Comparison of ENCODE assay signal across 8 mouse cellular contexts in genomic region chr16:95825723-95826122, GRCm38 (mm10).
A peak's percentile ranks its signal among the peaks of the same experiment; 100 is the strongest.
DNase-seq lines count a peak whose midpoint lies in the region; ATAC-seq and TF ChIP-seq lines count a peak whose summit lies in the region.

No protein-coding gene starts in this region.

- peak; percentile 28; the same call in 1 of the 2 replicates for ATAC-seq in heart, embryonic 11.5 days (replicated peaks; ENCODE audit: insufficient number of reproducible peaks, low FRiP score, low TSS enrichment)
- ATAC-seq in heart, embryonic 16.5 days (replicated peaks; ENCODE audit: extremely low read depth, insufficient read depth, low FRiP score): no peak
- ATAC-seq in stomach, embryonic 15.5 days (ENCODE audit: insufficient read depth, low FRiP score, low read depth): no peak

- TF ChIP-seq POLR2A in cerebellum, adult 2 months (IDR thresholded peaks at IDR 0.05; ENCODE audit: borderline replicate concordance, insufficient read depth, low read length): no peak
- TF ChIP-seq POLR2A in kidney, adult 2 months (IDR thresholded peaks at IDR 0.05; ENCODE audit: low read depth, low read length): no peak

- 28% methylated on average over 5 of the region's 5 CpGs for WGBS in heart, embryonic 11.5 days (ENCODE audit: insufficient replicate concordance)
- 49% methylated on average over 5 of the region's 5 CpGs for WGBS in heart, embryonic 16.5 days
- 23% methylated on average over 5 of the region's 5 CpGs for whole genome bisulfite sequencing in stomach, embryonic 15.5 days
- WGBS in cerebellum, adult 2 months: 84% methylated on average over 5 of the region's 5 CpGs
- 41% methylated on average over 5 of the region's 5 CpGs for WGBS in kidney, adult 2 months

- no peaks in the 10 kb centered on the region for H3K27me3 ChIP-seq in heart, embryonic 11.5 days (ENCODE audit: control insufficient read depth, insufficient read depth, low read length)
- no peaks in the 10 kb centered on the region; the same call in 1 of the 2 replicates for H3K27me3 ChIP-seq in heart, embryonic 16.5 days (ENCODE audit: control insufficient read depth, insufficient read depth, low read length)
- no peaks in the 10 kb centered on the region for H3K27me3 ChIP-seq in stomach, embryonic 15.5 days (replicated peaks)
- H3K27me3 ChIP-seq in cerebellum, adult 2 months (ENCODE audit: control insufficient read depth, insufficient read depth, low read length): no peaks in the 10 kb centered on the region
- H3K27me3 ChIP-seq in kidney, adult 2 months (replicated peaks; ENCODE audit: control insufficient read depth, insufficient read depth, low read length): no peaks in the 10 kb centered on the region

- no peak overlapping the region for H3K9ac ChIP-seq in heart, embryonic 11.5 days (ENCODE audit: low read depth, low read length)
- no peak overlapping the region for H3K9ac ChIP-seq in heart, embryonic 16.5 days (ENCODE audit: low read length)
- H3K9ac ChIP-seq in stomach, embryonic 15.5 days: no peak overlapping the region

- no peak for TF ChIP-seq CTCF in cerebellum, adult 2 months (IDR thresholded peaks at IDR 0.05; ENCODE audit: borderline replicate concordance, insufficient read depth, low read depth, low read length)
- TF ChIP-seq CTCF in kidney, adult 2 months (conservative IDR thresholded peaks at IDR 0.05; ENCODE audit: insufficient read depth, insufficient read length, low read depth, low read length): no peak

- peaks cover 19% of the 10 kb centered on the region for H3K4me1 ChIP-seq in heart, embryonic 11.5 days (ENCODE audit: control insufficient read depth, insufficient read depth, low read length)
- peaks cover 19% of the 10 kb centered on the region for H3K4me1 ChIP-seq in heart, embryonic 16.5 days (ENCODE audit: control insufficient read depth, insufficient read depth, low read length)
- peaks cover 20% of the 10 kb centered on the region for H3K4me1 ChIP-seq in stomach, embryonic 15.5 days
- H3K4me1 ChIP-seq in cerebellum, adult 2 months (ENCODE audit: control insufficient read depth, insufficient read depth, low read length): peaks cover 6% of the 10 kb centered on the region
- H3K4me1 ChIP-seq in kidney, adult 2 months (ENCODE audit: control insufficient read depth, insufficient read depth, low read length): no peaks in the 10 kb centered on the region

- H3K4me3 ChIP-seq in heart, embryonic 11.5 days (ENCODE audit: low read depth, low read length): no peak overlapping the region
- no peak overlapping the region for H3K4me3 ChIP-seq in heart, embryonic 16.5 days (ENCODE audit: low read length)
- no peak overlapping the region for H3K4me3 ChIP-seq in stomach, embryonic 15.5 days (replicated peaks)
- H3K4me3 ChIP-seq in cerebellum, adult 2 months (replicated peaks; ENCODE audit: insufficient read depth, low read depth, low read length): no peak overlapping the region
- no peak overlapping the region for H3K4me3 ChIP-seq in kidney, adult 2 months (ENCODE audit: insufficient read depth, low read depth, low read length)

- no peaks in the 10 kb centered on the region for H3K9me3 ChIP-seq in heart, embryonic 11.5 days (replicated peaks; ENCODE audit: control insufficient read depth, low read length)
- H3K9me3 ChIP-seq in heart, embryonic 16.5 days (replicated peaks; ENCODE audit: control insufficient read depth, low read length): 0 out of 2 replicates have a peak, but pooled peaks cover 2% of the 10 kb centered on the region
- H3K9me3 ChIP-seq in stomach, embryonic 15.5 days: no peaks in the 10 kb centered on the region

- no peak overlapping the region for H3K4me2 ChIP-seq in heart, embryonic 11.5 days
- H3K4me2 ChIP-seq in heart, embryonic 16.5 days (ENCODE audit: low read depth, low read length): no peak overlapping the region
- H3K4me2 ChIP-seq in stomach, embryonic 15.5 days: no peak overlapping the region

- peak overlapping the region; percentile 88 for H3K27ac ChIP-seq in heart, embryonic 11.5 days (ENCODE audit: low read depth, low read length)
- peak overlapping the region; percentile 88 for H3K27ac ChIP-seq in heart, embryonic 16.5 days (ENCODE audit: low read length)
- H3K27ac ChIP-seq in stomach, embryonic 15.5 days: peak overlapping the region; percentile 80; the same call in 1 of the 2 replicates
- H3K27ac ChIP-seq in cerebellum, adult 2 months (ENCODE audit: insufficient read depth, low read length): no peak overlapping the region
- H3K27ac ChIP-seq in kidney, adult 2 months (ENCODE audit: insufficient read depth, low read depth, low read length): no peak overlapping the region

- no peak for DNase-seq in heart, postnatal 4 days
- peak; percentile 24 for DNase-seq in right cerebral cortex, adult 18-20 months
- no peak for DNase-seq in right cerebral cortex, postnatal 36 days (ENCODE audit: low spot score in 2 of 2)
- DNase-seq in cerebellum, adult 2 months: no peak
- DNase-seq in kidney, adult 2 months: no peak

- H3K36me3 ChIP-seq in heart, embryonic 11.5 days (ENCODE audit: control insufficient read depth, insufficient read depth, low read length): no peaks in the 10 kb centered on the region
- H3K36me3 ChIP-seq in heart, embryonic 16.5 days (ENCODE audit: control insufficient read depth, insufficient read depth): no peaks in the 10 kb centered on the region
- H3K36me3 ChIP-seq in stomach, embryonic 15.5 days: no peaks in the 10 kb centered on the region
- H3K36me3 ChIP-seq in kidney, adult 2 months (ENCODE audit: control insufficient read depth, insufficient read depth, low read length): no peaks in the 10 kb centered on the region

Comparison
In these comparisons a context has a peak if more than half of its experiments do, and no peak if none do; other contexts are left out.
1. H3K27ac ChIP-seq: peak in heart, embryonic 11.5 days (single experiment), heart, embryonic 16.5 days (single experiment) and stomach, embryonic 15.5 days (single experiment); none in cerebellum, adult 2 months (single experiment) and kidney, adult 2 months (single experiment).